18 mouse cellular contexts compared by ENCODE assay signal in genomic region chr2:166708304-166708703, GRCm38 (mm10). TPM values are rescaled to one million over a fixed set of nuclear protein-coding genes. Genes with fewer than 3 reads are reported as not detected.
DNase-seq lines count a peak whose midpoint lies in the region; ATAC-seq lines count a peak whose summit lies in the region.
"Had no signal": no experiment of that assay in that cellular context is flagged by ENCODE, and none has a peak within 500 bp of the region (broad histone marks: within the 10 kb centered on the region; RNA-seq: fewer than 3 reads in every experiment).

No protein-coding gene starts in this region.

- no peaks in the 10 kb centered on the region for H3K9me3 ChIP-seq in forebrain, embryonic 11.5 days (ENCODE audit: control insufficient read depth, low read length)
- H3K9me3 ChIP-seq in forebrain, embryonic 12.5 days, result no peaks in the 10 kb centered on the region
- H3K9me3 ChIP-seq in liver, embryonic 11.5 days (ENCODE audit: control insufficient read depth, low read length), result peaks cover 4% of the 10 kb centered on the region
- H3K9me3 ChIP-seq: embryonic facial prominence, embryonic 15.5 days had no signal

- no peak overlapping the region for H3K4me3 ChIP-seq in forebrain, embryonic 11.5 days (ENCODE audit: low read depth, low read length)
- H3K4me3 ChIP-seq in forebrain, embryonic 12.5 days (replicated peaks), result no peak overlapping the region
- no peak overlapping the region for H3K4me3 ChIP-seq in liver, embryonic 11.5 days (ENCODE audit: low read depth, low read length)
- H3K4me3 ChIP-seq: embryonic facial prominence, embryonic 15.5 days; heart, embryonic 12.5 days; limb, embryonic 13.5 days had no signal

- no peak overlapping the region for H3K27ac ChIP-seq in forebrain, embryonic 11.5 days (ENCODE audit: low read depth, low read length)
- no peak overlapping the region for H3K27ac ChIP-seq in forebrain, embryonic 12.5 days
- H3K27ac ChIP-seq in liver, embryonic 11.5 days (ENCODE audit: low read depth, low read length), result peak overlapping the region; percentile 67; the same call in 1 of the 2 replicates
- H3K27ac ChIP-seq: embryonic facial prominence, embryonic 15.5 days; limb, embryonic 13.5 days had no signal

- ATAC-seq in forebrain, embryonic 11.5 days (replicated peaks; ENCODE audit: low FRiP score), result no peak
- no peak for ATAC-seq in forebrain, embryonic 12.5 days (ENCODE audit: low FRiP score)
- peak; percentile 23 for ATAC-seq in common myeloid progenitor, adult 5-6 weeks (replicated peaks; ENCODE audit: low read depth, poor library complexity, severe bottlenecking)
- peak; percentile 50 for ATAC-seq in liver, embryonic 11.5 days (replicated peaks; ENCODE audit: low FRiP score)
- peak; percentile 36 for ATAC-seq in megakaryocyte-erythroid progenitor cell, adult 5-6 weeks (replicated peaks; ENCODE audit: low FRiP score, low TSS enrichment, poor library complexity, severe bottlenecking)
- ATAC-seq: forebrain, embryonic 16.5 days had no signal

- H3K4me2 ChIP-seq in forebrain, embryonic 11.5 days (ENCODE audit: low read depth, low read length, severe bottlenecking), result no peak overlapping the region
- H3K4me2 ChIP-seq in forebrain, embryonic 12.5 days, result no peak overlapping the region
- H3K4me2 ChIP-seq in liver, embryonic 11.5 days, result peak overlapping the region; percentile 28; the same call in 1 of the 2 replicates
- H3K4me2 ChIP-seq: embryonic facial prominence, embryonic 15.5 days; heart, embryonic 12.5 days; limb, embryonic 13.5 days had no signal

- H3K9ac ChIP-seq in forebrain, embryonic 11.5 days (ENCODE audit: low read length), result no peak overlapping the region
- no peak overlapping the region for H3K9ac ChIP-seq in forebrain, embryonic 12.5 days
- no peak overlapping the region for H3K9ac ChIP-seq in liver, embryonic 11.5 days (ENCODE audit: low read depth, low read length)
- H3K9ac ChIP-seq: embryonic facial prominence, embryonic 15.5 days; heart, embryonic 12.5 days; limb, embryonic 13.5 days had no signal

- DNase-seq in forebrain, embryonic 11.5 days (ENCODE audit: low spot score), result peak; percentile 43
- DNase-seq in liver, embryonic 11.5 days (ENCODE audit: low spot score), result no peak
- DNase-seq in frontal cortex, postnatal 14 days (ENCODE audit: low spot score in 2 of 2), result no peak
- no peak for DNase-seq in cerebellum, adult 9-11 months
- no peak for DNase-seq in kidney, adult 11 months
- DNase-seq: cerebellum, adult 11-12 months; gastrocnemius, postnatal 14 days; heart, postnatal 4 days; kidney, postnatal 10 days; midbrain, embryonic 14.5 days; thymus, postnatal 36 days had no signal

- 90% methylated on average over 8 of the region's 8 CpGs for WGBS in forebrain, embryonic 11.5 days
- WGBS in forebrain, embryonic 12.5 days, result 86% methylated on average over 8 of the region's 8 CpGs
- 54% methylated on average over 8 of the region's 8 CpGs for WGBS in liver, embryonic 11.5 days

- H3K27me3 ChIP-seq in forebrain, embryonic 11.5 days (ENCODE audit: control insufficient read depth, insufficient read depth, low read length), result no peaks in the 10 kb centered on the region
- no peaks in the 10 kb centered on the region for H3K27me3 ChIP-seq in forebrain, embryonic 12.5 days
- H3K27me3 ChIP-seq in liver, embryonic 11.5 days (replicated peaks; ENCODE audit: control insufficient read depth, insufficient read depth, low read length), result no peaks in the 10 kb centered on the region
- H3K27me3 ChIP-seq: embryonic facial prominence, embryonic 15.5 days; heart, embryonic 12.5 days; limb, embryonic 13.5 days had no signal

- peaks cover 13% of the 10 kb centered on the region; the same call in 1 of the 2 replicates for H3K4me1 ChIP-seq in forebrain, embryonic 11.5 days (replicated peaks; ENCODE audit: control insufficient read depth, insufficient read depth, low read length)
- H3K4me1 ChIP-seq in forebrain, embryonic 12.5 days, result peaks cover 34% of the 10 kb centered on the region
- H3K4me1 ChIP-seq in liver, embryonic 11.5 days (replicated peaks; ENCODE audit: control insufficient read depth, insufficient read depth, low read length), result peaks cover 64% of the 10 kb centered on the region

- H3K36me3 ChIP-seq in forebrain, embryonic 11.5 days (ENCODE audit: control insufficient read depth, insufficient read depth, low read length), result 0 out of 2 replicates have a peak, but pooled peaks cover 5% of the 10 kb centered on the region
- peaks cover 15% of the 10 kb centered on the region for H3K36me3 ChIP-seq in forebrain, embryonic 12.5 days (replicated peaks)
- H3K36me3 ChIP-seq in liver, embryonic 11.5 days (ENCODE audit: control insufficient read depth, insufficient read depth, low read length), result peaks cover 8% of the 10 kb centered on the region

RNA-seq across cellular contexts. Expression of gene Prex1, which starts 5.3 kb away (rescaled TPM):
- polyA plus RNA-seq in forebrain, embryonic 11.5 days (2014; fragmentation: Nextera tagmentation; extraction: Ambion mirVana), result 22.3 and 29.7 TPM in 2 replicates
- 29.9 and 30.7 TPM in 2 replicates for polyA plus RNA-seq in forebrain, embryonic 12.5 days (2016; fragmentation: Nextera tagmentation; extraction: Ambion mirVana)
- total RNA-seq in common myeloid progenitor, adult 5-6 weeks (2017), result 18.5 and 26.2 TPM in 2 replicates
- 16.1 and 16.5 TPM in 2 replicates for polyA plus RNA-seq in liver, embryonic 11.5 days (2014; fragmentation: Nextera tagmentation; extraction: Ambion mirVana)
- 34.5 and 39.2 TPM in 2 replicates for total RNA-seq in megakaryocyte-erythroid progenitor cell, adult 5-6 weeks (2014; fragmentation: Nextera tagmentation)
- 9.2 and 10.0 TPM in 2 replicates for total RNA-seq in megakaryocyte-erythroid progenitor cell, adult 5-6 weeks (2017)

Comparison
In these comparisons a context has a peak if more than half of its experiments do, and no peak if none do; other contexts are left out.
1. ATAC-seq: peak in common myeloid progenitor, adult 5-6 weeks (single experiment), liver, embryonic 11.5 days (single experiment) and megakaryocyte-erythroid progenitor cell, adult 5-6 weeks (single experiment); none in forebrain, embryonic 11.5 days (single experiment) and forebrain, embryonic 12.5 days (single experiment).